Mouse (Mus musculus) embryo, embryonic 9.5 days (tissue): ENCODE measurements around the gene Med22.
"Not testable (repeated sequence)": the region's sequence is repeated elsewhere in the genome, so short reads cannot be mapped to it uniquely, and the experiment has no call there.

ENCODE experiments used
- DNase-seq: peaks from one replicate; pipeline ENCODE4 v3.0.0-alpha.2; 2017; ENCODE audit errors: extremely low spot score

Med22 gene

GRCm38 (mm10) chr2:26916738-26917137, 6.3 kb upstream of the Med22 start:
- DNase-seq = no peak

GRCm38 (mm10) chr2:26915927-26916728, 5.7 kb upstream of the Med22 start, which contains the start of the genes Surf2 and Surf1:
Gene Surf2, plus strand, starts transcription at chr2:26916367.
Gene Surf1, minus strand, starts transcription at chr2:26916530.
- peak; percentile 79 for DNase-seq

DNA sequence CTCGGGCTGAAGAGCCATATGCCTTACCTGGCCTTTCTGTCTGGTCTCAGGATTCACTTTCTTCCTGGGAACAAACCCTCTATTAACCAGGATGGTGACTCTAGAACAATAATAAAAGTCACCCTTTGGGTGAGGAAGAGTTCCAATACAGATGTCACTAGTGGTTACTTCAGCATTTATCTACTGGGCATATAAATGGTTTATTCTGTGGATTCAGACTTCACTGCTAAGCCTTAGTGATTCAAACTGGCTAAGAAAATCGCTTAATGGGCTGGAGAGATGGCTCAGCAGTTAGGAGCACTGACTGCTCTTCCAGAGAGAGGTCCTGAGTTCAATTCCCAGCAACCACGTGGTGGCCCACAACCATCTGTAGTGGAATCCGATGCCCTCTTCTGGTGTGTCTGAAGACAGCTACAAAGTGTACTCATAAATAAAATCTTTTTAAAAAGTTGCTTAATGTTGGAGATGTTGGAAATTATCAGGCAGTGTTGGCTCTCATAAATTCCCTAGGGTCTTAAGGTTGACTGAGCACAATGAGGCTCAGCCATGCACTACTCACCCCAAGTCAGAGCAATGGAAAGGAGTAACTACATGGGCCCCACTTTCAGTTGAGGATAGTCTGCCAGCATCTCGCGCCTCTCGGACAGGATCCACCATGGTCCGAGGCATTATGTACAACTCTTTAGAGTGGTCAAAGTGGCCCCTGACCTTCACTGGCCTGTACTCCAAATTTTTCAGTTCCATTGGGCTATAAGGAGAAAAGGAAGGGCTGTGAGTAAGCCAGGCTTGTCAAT, 3.9 kb upstream of the Med22 start:
- DNase-seq = no peak

- DNase-seq = no peak
These were observed 3.1 kb upstream of the Med22 start for GRCm38 (mm10) chr2:26913416-26914147.

- DNase-seq = no peak
These were observed 1.8 kb upstream of the Med22 start for GRCm38 (mm10) chr2:26912253-26912770.

GRCm38 (mm10) chr2:26910994-26911765, 703 bp upstream of the Med22 start:
- DNase-seq = no peak

GRCm38 (mm10) chr2:26909387-26909784, 1.1 kb downstream of the Med22 start:
- no peak for DNase-seq

DNA sequence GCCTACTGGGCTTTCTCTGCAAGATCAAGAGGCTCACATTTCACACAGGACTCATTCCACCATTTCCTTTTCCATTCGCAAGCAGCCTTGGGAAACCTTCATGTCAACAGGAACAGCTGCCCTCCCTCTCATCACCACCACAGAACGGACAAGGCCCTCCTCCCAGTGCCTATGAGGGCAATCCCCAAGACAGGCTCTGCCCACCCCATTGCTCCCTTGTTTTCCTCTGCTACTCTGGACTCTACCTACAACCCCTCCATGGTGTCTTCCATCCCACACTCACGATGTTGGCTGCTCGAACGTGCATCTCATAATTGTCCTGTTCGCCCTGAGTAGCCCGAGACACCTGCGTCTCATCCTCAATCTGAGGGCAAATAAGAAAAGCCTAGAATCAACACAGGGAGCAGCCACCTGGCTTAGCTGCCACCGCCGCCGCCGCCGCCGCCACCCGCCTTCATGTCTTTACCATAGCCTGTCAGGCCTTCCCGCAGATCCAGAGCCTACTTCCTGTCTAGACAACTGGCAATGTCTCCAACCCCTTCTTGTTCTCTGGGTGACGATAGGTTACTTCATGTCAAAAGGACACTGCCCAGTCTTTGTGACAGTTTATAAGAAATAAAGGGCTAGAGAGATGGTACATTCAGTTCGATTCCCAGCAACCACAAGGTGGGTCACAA, 1.6 kb downstream of the Med22 start:
- DNase-seq = no peak

GRCm38 (mm10) chr2:26907109-26907508, 3.4 kb downstream of the Med22 start:
- no peak for DNase-seq

GRCm38 (mm10) chr2:26906431-26906830, 4.0 kb downstream of the Med22 start:
- no peak for DNase-seq

GRCm38 (mm10) chr2:26905936-26906335, 4.5 kb downstream of the Med22 start:
- no peak for DNase-seq

GRCm38 (mm10) chr2:26903311-26903710, 7.2 kb downstream of the Med22 start:
- DNase-seq = no peak

- DNase-seq = peak; percentile 93
These were observed 7.8 kb downstream of the Med22 start, which contains the start of gene Surf6 for GRCm38 (mm10) chr2:26902467-26903220. Gene Surf6, minus strand, starts transcription at chr2:26902879.

GRCm38 (mm10) chr2:26901834-26902400, 8.6 kb downstream of the Med22 start:
- no peak for DNase-seq

GRCm38 (mm10) chr2:26900731-26901130, 9.7 kb downstream of the Med22 start:
- DNase-seq = no peak

- no peak for DNase-seq
These were observed 14.6 kb downstream of the Med22 start for GRCm38 (mm10) chr2:26895898-26896297.

GRCm38 (mm10) chr2:26886170-26886569, 24.3 kb downstream of the Med22 start:
- DNase-seq = not testable (repeated sequence)

GRCm38 (mm10) chr2:26885541-26885940, 24.9 kb downstream of the Med22 start:
- not testable (repeated sequence) for DNase-seq

DNA sequence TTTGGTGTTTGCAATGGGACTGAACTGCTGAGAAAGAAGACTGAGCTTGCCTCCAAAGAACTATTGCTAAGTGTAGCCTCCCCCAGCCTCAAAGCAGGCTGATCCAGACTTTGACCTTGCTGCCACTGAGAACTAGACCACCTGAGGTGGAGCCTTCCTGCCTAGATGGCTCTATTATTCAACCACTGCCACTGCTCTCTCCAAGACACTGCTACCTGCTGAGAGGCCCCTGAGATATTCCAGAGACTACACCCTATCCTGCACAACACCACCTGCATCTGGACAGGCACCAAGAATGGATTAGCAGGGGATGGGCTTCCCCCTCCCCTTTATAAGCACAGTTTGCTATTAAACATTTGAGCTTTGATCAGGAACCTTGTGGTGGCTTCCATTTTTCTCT, 31.9 kb downstream of the Med22 start:
- DNase-seq = no peak
